Mouse (Mus musculus): ENCODE measurements around the gene Dusp14. TPM values are rescaled to one million over a fixed set of nuclear protein-coding genes. Genes with fewer than 3 reads are reported as not detected.

The Dusp14 gene
- polyA plus RNA-seq, 1 experiment from 2014 or later: 8.8 TPM

Other genes starting within 250 kb of the Dusp14 start
- gene Hnf1b, start 219.2 kb downstream of the Dusp14 start, polyA plus RNA-seq (2014; fragmentation: Nextera tagmentation; extraction: Ambion mirVana): not detected in 2 replicates
- 50.8 and 58.0 TPM in 2 replicates for gene Ddx52, start 127.2 kb downstream of the Dusp14 start, polyA plus RNA-seq (2014; fragmentation: Nextera tagmentation; extraction: Ambion mirVana)
- 18.8 and 20.0 TPM in 2 replicates for gene Synrg, start 104.8 kb downstream of the Dusp14 start, polyA plus RNA-seq (2014; fragmentation: Nextera tagmentation; extraction: Ambion mirVana)
- 33.7 and 33.9 TPM in 2 replicates for gene Tada2a, start 60.3 kb upstream of the Dusp14 start, polyA plus RNA-seq (2014; fragmentation: Nextera tagmentation; extraction: Ambion mirVana)
- gene Acaca, start 60.4 kb upstream of the Dusp14 start, polyA plus RNA-seq (2014; fragmentation: Nextera tagmentation; extraction: Ambion mirVana): 29.9 and 32.6 TPM in 2 replicates
- not detected in 2 replicates for gene Gm11437, start 98.2 kb upstream of the Dusp14 start, polyA plus RNA-seq (2014; fragmentation: Nextera tagmentation; extraction: Ambion mirVana)

Data from midbrain, embryonic 11.5 days (tissue).